Mouse (Mus musculus) heart, embryonic 11.5 days (tissue): Measurements from ENCODE around the gene Tln1. TPM values are rescaled to one million over a fixed set of nuclear protein-coding genes. Genes with fewer than 3 reads are reported as not detected.

Experiments
- ATAC-seq: fragments of 200-750 bp; cut with Nextera tagmentation; replicated peaks from 2 replicates; pipeline ENCODE4 v1.8.0; 2017; ENCODE audit warnings: moderate library complexity; ENCODE audit not compliant: insufficient number of reproducible peaks, low FRiP score, low TSS enrichment
- H3K27ac ChIP-seq: fragments of 300-500 bp; sonication (generic); 2 replicates; pipeline ENCODE4 v1.5.1; 2014; ENCODE audit warnings: mild to moderate bottlenecking, low read depth, low read length
- H3K27me3 ChIP-seq: fragments of 300-500 bp; sonication (generic); 2 replicates; pipeline ENCODE4 v1.6.1; 2014; ENCODE audit warnings: mild to moderate bottlenecking, low read length, mixed read lengths; ENCODE audit not compliant: control insufficient read depth, insufficient read depth
- H3K36me3 ChIP-seq: fragments of 300-500 bp; sonication (generic); 2 replicates; pipeline ENCODE4 v1.6.1; 2014; ENCODE audit warnings: mild to moderate bottlenecking, low read length, moderate library complexity, mixed read lengths; ENCODE audit not compliant: control insufficient read depth, insufficient read depth
- H3K4me1 ChIP-seq: fragments of 300-500 bp; sonication (generic); 2 replicates; pipeline ENCODE4 v1.6.1; 2014; ENCODE audit warnings: low read length; ENCODE audit not compliant: control insufficient read depth, insufficient read depth
- H3K4me2 ChIP-seq: fragments of 300-500 bp; sonication (generic); 2 replicates; pipeline ENCODE4 v1.6.1; 2014; ENCODE audit warnings: mild to moderate bottlenecking, moderate library complexity
- H3K4me3 ChIP-seq: fragments of 300-500 bp; sonication (generic); 2 replicates; pipeline ENCODE4 v1.5.1; 2014; ENCODE audit warnings: low read depth, low read length
- H3K9ac ChIP-seq: fragments of 300-500 bp; sonication (generic); 2 replicates; pipeline ENCODE4 v1.6.1; 2014; ENCODE audit warnings: mild to moderate bottlenecking, low read depth, low read length, moderate library complexity
- H3K9me3 ChIP-seq: fragments of 300-500 bp; sonication (generic); replicated peaks from 2 replicates; pipeline ENCODE4 v1.6.1; 2016; ENCODE audit warnings: low read length; ENCODE audit not compliant: control insufficient read depth
- WGBS: fragments of 180-500 bp; shearing (Covaris S2); extraction: QIAGEN DNeasy Blood & Tissue Kit; methylation state at CpG from one replicate; pipeline ENCODE4 v1.1.7; 2014; ENCODE audit not compliant: insufficient replicate concordance; 5-methylcytosine and 5-hydroxymethylcytosine counted together
- polyA plus RNA-seq: library from polyadenylated mRNA; unstranded; fragments of >200 nt; fragmentation: Nextera tagmentation; extraction: Ambion mirVana; gene quantifications from 2 replicates; pipeline ENCODE4 v1.2.1, GENCODE M21; 2014

The Tln1 gene
- polyA plus RNA-seq, 1 experiment from 2014 or later: 86.2 TPM

DNA sequence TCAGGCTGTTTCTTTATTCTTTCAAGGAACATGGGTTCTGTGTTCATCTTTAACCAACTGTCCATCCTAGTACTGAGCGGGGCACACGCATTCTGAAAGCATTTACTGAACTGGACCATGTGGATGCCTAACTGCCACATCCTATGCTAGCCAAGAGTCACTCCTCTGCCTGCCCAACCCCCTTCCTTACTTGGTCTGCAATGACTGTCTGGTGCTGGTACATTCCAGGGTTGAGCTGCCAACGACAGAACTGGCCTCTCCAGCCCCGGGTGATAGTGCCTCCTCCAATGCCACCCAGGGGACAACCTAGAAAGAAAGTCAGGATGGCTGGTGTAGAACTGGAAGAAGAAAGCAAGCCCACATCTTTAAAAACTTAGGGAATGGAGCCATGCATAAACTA lies 11.1 kb upstream of the Tln1 start:
- H3K27ac ChIP-seq: no peak overlapping the region
- no peak for ATAC-seq
- H3K4me1 ChIP-seq: peaks cover 12% of the 10 kb centered on the region
- no peak overlapping the region for H3K9ac ChIP-seq
- no peak overlapping the region for H3K4me2 ChIP-seq
- peaks cover 28% of the 10 kb centered on the region for H3K36me3 ChIP-seq
- 85% methylated on average over 4 of the region's 4 CpGs for WGBS
- H3K4me3 ChIP-seq: no peak overlapping the region
- no peaks in the 10 kb centered on the region for H3K9me3 ChIP-seq
- no peaks in the 10 kb centered on the region for H3K27me3 ChIP-seq

DNA sequence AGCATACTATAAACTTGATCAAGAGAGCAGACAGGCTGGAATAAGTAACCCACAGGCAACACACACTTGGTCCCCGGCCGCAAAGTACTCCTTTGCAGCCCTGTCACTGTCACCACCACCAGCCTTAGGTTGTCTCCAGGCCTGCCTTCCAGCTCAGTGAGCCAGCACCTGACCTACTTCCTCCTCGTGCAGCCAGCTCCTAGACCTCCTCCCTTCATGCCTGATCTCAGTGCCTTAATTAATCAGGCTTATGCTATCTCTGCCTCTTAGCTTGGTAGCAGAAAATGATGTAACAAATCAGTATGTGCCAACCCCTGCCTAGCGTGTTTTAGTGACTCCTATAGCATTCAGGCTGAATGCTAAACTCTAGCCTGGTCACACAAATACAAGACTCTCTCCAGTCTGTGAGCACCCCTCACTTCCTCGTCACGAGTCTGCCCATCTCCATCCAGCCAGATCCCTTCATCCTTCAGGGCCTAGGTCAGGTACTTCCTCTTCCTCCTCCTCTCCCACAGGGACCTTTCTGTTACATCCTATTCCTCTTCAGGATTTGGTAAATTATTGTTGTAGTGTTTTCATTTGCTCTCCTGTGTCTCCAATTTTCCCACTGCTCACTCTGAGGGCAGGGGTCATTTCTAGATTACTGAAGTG lies 9.0 kb upstream of the Tln1 start:
- H3K9me3 ChIP-seq: no peaks in the 10 kb centered on the region
- H3K9ac ChIP-seq: no peak overlapping the region
- H3K36me3 ChIP-seq: peaks cover 45% of the 10 kb centered on the region

DNA sequence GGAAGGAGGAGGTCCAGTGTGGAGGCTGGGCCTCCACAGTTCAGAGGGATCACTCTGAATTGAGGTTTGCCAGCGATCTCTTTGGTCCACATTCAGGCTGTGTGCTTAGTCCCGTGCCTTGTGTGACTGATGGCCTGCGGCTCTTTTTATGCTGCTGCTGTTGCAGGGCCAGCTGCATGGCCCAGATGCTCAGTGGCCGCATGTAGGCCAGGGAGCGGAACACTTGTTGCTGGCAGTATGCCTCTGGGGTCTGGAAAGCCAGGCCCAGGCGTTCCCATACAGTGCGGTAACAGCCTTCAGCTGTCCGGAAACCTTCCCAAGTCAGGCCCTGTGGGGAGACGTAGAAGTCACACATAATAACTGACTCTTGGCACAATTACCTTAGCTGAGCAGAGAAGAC lies 4.6 kb upstream of the Tln1 start:
- peaks cover 11% of the 10 kb centered on the region for H3K4me1 ChIP-seq
- no peak overlapping the region for H3K4me2 ChIP-seq
- H3K9me3 ChIP-seq: no peaks in the 10 kb centered on the region
- H3K9ac ChIP-seq: no peak overlapping the region
- H3K27ac ChIP-seq: no peak overlapping the region
- no peak for ATAC-seq
- H3K27me3 ChIP-seq: no peaks in the 10 kb centered on the region
- peaks cover 45% of the 10 kb centered on the region for H3K36me3 ChIP-seq
- no peak overlapping the region for H3K4me3 ChIP-seq
- 93% methylated on average over 9 of the region's 9 CpGs for WGBS

More for the DNA sequence above, 9.0 kb upstream of the Tln1 start:
- no peak overlapping the region for H3K4me2 ChIP-seq
- H3K27me3 ChIP-seq: no peaks in the 10 kb centered on the region
- 75% methylated on average over 6 of the region's 6 CpGs for WGBS
- ATAC-seq: no peak
- H3K4me1 ChIP-seq: peaks cover 3% of the 10 kb centered on the region
- no peak overlapping the region for H3K4me3 ChIP-seq
- no peak overlapping the region for H3K27ac ChIP-seq

DNA sequence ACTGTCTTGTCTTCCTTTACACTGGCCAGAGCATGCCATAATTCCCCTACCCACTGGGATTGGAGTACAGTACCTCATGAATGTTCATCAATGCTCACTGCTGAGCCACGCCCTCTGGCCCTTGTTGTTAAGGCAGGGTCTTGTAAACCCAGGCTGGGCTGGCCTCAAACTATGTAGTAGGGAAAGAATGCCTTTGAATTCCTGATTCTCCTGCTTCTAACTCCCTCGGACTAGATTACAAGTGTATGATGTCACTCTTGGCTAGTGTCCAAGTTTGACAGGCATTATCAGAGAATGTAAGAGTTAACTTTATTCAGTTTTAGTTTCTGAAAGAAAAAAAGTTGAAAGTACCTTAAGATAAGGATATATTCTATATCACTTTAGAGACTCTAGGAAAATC lies 1.7 kb upstream of the Tln1 start:
- peaks cover 27% of the 10 kb centered on the region for H3K36me3 ChIP-seq
- H3K4me2 ChIP-seq: peak overlapping the region; percentile 20
- WGBS: 34% methylated on average over 2 of the region's 2 CpGs
- H3K9ac ChIP-seq: no peak overlapping the region
- peaks cover 32% of the 10 kb centered on the region for H3K4me1 ChIP-seq
- ATAC-seq: no peak
- no peak overlapping the region; the same call in 1 of the 2 replicates for H3K27ac ChIP-seq
- no peak overlapping the region for H3K4me3 ChIP-seq
- no peaks in the 10 kb centered on the region for H3K27me3 ChIP-seq
- no peaks in the 10 kb centered on the region for H3K9me3 ChIP-seq

DNA sequence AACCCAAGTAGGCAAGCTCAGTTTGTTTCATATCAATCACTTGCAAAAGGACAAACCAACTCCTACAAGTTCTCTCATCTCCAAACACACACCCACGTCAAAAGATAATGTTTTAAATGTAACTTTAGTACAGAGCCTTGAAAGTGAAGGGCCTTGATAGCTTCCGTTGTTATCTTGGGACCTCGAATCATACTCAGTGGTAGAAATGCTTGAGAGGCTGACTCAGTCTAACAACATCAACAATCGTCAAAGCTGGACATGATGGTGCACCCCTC lies 1.0 kb upstream of the Tln1 start:
- Histone ChIP-seq H3K4me1 (peaks cover 39% of the 10 kb centered on the region), H3K4me2 (peak overlapping the region; percentile 79), H3K27me3 (no peaks in the 10 kb centered on the region), H3K9ac (peak overlapping the region; percentile 99), H3K4me3 (peak overlapping the region; percentile 97), H3K36me3 (peaks cover 20% of the 10 kb centered on the region), H3K27ac (peak overlapping the region; percentile 100), H3K9me3 (no peaks in the 10 kb centered on the region)
- no peak for ATAC-seq
- 59% methylated on average over 4 of the region's 4 CpGs for WGBS

DNA sequence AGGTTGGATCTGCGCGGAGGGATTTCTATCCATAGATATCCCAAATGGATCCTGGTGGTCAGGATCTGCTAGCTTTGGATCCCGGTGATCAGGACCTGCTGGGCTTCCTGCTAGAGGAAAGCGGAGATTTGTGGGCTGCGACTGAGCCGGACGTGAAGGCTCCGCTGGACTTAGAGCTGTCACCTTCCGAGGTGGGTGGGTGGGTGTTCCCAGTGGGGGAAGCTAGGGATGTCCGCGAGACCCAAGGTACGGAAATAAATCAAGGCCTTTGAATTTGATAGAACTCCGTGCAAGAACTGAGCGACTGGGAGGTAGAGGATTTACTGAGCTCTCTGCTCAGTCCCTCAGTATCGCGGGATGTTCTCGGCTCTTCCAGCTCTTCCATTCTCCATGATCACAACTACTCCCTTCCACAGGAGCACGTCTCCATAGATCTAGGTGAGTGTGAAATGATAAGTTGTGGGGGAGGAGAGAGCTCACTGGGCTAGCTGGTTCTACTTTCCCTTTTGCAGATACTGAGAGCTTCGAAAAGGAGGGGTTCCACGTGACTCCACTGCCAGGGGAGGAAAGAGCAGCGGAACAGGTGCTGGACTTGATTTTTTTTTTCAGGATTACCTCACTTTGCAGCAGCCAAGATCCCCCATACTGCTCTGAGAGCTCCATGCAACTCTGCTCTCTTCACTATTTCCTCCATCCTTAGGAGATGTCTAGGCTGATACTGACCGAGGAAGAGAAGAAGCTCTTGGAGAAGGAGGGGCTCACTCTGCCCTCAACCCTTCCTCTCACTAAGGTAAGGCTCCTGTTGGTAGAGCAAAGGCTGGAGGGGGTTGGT lies 494 bp upstream of the Tln1 start:
- Histone ChIP-seq H3K9me3 (no peaks in the 10 kb centered on the region), H3K9ac (peak overlapping the region; percentile 99), H3K27ac (peak overlapping the region; percentile 100), H3K4me3 (peak overlapping the region; percentile 97), H3K27me3 (no peaks in the 10 kb centered on the region), H3K4me2 (peak overlapping the region; percentile 79), H3K36me3 (peaks cover 16% of the 10 kb centered on the region), H3K4me1 (peaks cover 44% of the 10 kb centered on the region)
- 4% methylated on average over 22 of the region's 22 CpGs for WGBS
- ATAC-seq: no peak

DNA sequence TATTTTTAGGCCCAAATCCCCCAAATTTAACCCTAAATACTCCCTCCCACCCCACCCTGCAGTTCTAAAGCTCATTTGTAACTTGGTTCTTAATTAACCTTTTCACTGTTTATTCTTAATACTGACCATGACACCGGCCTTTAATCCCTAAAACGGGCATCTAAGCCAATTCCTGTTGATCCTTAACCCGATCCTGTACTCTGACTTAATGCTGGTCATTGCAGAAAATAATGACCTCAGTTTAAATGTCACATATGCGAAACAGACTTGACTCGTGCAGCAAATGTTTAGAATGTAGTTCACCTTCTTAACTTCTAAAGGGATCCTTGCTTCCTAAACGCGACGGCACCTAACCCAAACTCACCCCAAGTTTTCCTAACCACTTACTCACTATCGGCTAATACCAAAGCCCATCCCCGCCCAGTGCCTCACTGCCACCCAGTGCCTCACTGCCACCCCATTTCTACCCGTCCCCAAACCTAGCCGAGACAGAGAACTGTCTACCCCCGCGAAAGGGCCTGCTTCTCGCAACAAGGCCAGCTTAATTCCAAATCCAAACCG lies 975 bp downstream of the Tln1 start:
- peak; percentile 8; the same call in 1 of the 2 replicates for ATAC-seq

DNA sequence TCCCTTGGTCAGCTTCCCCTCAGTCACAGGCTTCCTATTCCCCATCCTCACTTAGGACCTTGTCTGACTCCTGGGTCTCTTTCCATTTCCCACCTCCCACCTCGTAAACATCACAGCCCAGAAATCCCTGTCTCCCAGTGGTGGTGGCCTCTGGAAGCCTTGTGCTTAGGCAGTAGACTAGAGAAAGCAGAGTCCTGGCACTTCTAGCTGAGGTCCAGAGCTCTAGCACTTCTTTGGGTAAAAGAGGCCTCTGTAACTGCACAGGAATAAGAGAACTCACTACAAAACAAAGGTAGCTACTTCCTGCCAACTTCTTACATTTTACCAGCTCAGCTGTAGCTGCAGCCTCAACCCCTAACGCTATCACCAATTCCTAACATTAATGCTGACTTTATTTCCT lies 1.5 kb downstream of the Tln1 start:
- Histone ChIP-seq H3K27ac (peak overlapping the region; percentile 100), H3K4me1 (peaks cover 52% of the 10 kb centered on the region), H3K9me3 (no peaks in the 10 kb centered on the region), H3K4me2 (peak overlapping the region; percentile 79), H3K36me3 (peaks cover 6% of the 10 kb centered on the region), H3K9ac (peak overlapping the region; percentile 99), H3K27me3 (no peaks in the 10 kb centered on the region), H3K4me3 (peak overlapping the region; percentile 97)
- WGBS: 19% methylated on average over 2 of the region's 2 CpGs
- no peak for ATAC-seq

More for the DNA sequence above, 975 bp downstream of the Tln1 start:
- no peaks in the 10 kb centered on the region for H3K9me3 ChIP-seq
- peak overlapping the region; percentile 99 for H3K9ac ChIP-seq
- H3K4me2 ChIP-seq: peak overlapping the region; percentile 79
- WGBS: 2% methylated on average over 16 of the region's 16 CpGs
- H3K4me3 ChIP-seq: peak overlapping the region; percentile 97
- no peaks in the 10 kb centered on the region for H3K27me3 ChIP-seq
- peaks cover 52% of the 10 kb centered on the region for H3K4me1 ChIP-seq
- peaks cover 4% of the 10 kb centered on the region for H3K36me3 ChIP-seq
- H3K27ac ChIP-seq: peak overlapping the region; percentile 100
